In genomic region chr12:25054963-25055362, GRCm38 (mm10) we compare ENCODE assay signal across 18 mouse cellular contexts. TPM values are rescaled to one million over a fixed set of nuclear protein-coding genes. Genes with fewer than 3 reads are reported as not detected.
DNase-seq lines count a peak whose midpoint lies in the region; ATAC-seq and TF ChIP-seq lines count a peak whose summit lies in the region.
"Had no signal": no experiment of that assay in that cellular context is flagged by ENCODE, and none has a peak within 500 bp of the region (broad histone marks: within the 10 kb centered on the region; RNA-seq: fewer than 3 reads in every experiment).

No protein-coding gene starts in this region.

- H3K9me3 ChIP-seq in midbrain, embryonic 15.5 days = no peaks in the 10 kb centered on the region
- H3K9me3 ChIP-seq: embryonic facial prominence, embryonic 15.5 days; heart, embryonic 12.5 days; intestine, embryonic 15.5 days; limb, embryonic 13.5 days had no signal

- TF ChIP-seq POLR2A in kidney, adult 2 months (IDR thresholded peaks at IDR 0.05; ENCODE audit: low read depth, low read length) = no peak

- H3K4me1 ChIP-seq in kidney, adult 2 months (ENCODE audit: control insufficient read depth, insufficient read depth, low read length) = no peaks in the 10 kb centered on the region
- H3K4me1 ChIP-seq in brown adipose tissue, adult 24 weeks (ENCODE audit: control insufficient read depth, insufficient read depth, insufficient read length, low read length) = no peaks in the 10 kb centered on the region
- H3K4me1 ChIP-seq in midbrain, embryonic 15.5 days = no peaks in the 10 kb centered on the region
- H3K4me1 ChIP-seq: embryonic facial prominence, embryonic 15.5 days; intestine, embryonic 15.5 days; limb, embryonic 13.5 days had no signal

- ATAC-seq in midbrain, embryonic 15.5 days (replicated peaks) = 0 out of 2 replicates have a peak, but pooled peaks have one; percentile 32
- ATAC-seq: forebrain, embryonic 16.5 days; intestine, embryonic 15.5 days; liver, postnatal 0 days had no signal

- H3K27ac ChIP-seq in kidney, adult 2 months (ENCODE audit: insufficient read depth, low read depth, low read length) = no peak overlapping the region
- H3K27ac ChIP-seq in brown adipose tissue, adult 24 weeks (replicated peaks; ENCODE audit: low read depth, low read length) = 0 out of 2 replicates have a peak overlapping the region, but pooled peaks have one; percentile 9
- no peak overlapping the region for H3K27ac ChIP-seq in midbrain, embryonic 15.5 days
- H3K27ac ChIP-seq: embryonic facial prominence, embryonic 15.5 days; intestine, embryonic 15.5 days; limb, embryonic 13.5 days had no signal

- peaks cover 17% of the 10 kb centered on the region for H3K36me3 ChIP-seq in kidney, adult 2 months (ENCODE audit: control insufficient read depth, insufficient read depth, low read length)
- peaks cover 58% of the 10 kb centered on the region for H3K36me3 ChIP-seq in midbrain, embryonic 15.5 days (replicated peaks)

- H3K4me2 ChIP-seq in midbrain, embryonic 15.5 days = no peak overlapping the region
- H3K4me2 ChIP-seq: embryonic facial prominence, embryonic 15.5 days; heart, embryonic 12.5 days; intestine, embryonic 15.5 days; limb, embryonic 13.5 days had no signal

- no peak for TF ChIP-seq CTCF in kidney, adult 2 months (conservative IDR thresholded peaks at IDR 0.05; ENCODE audit: insufficient read depth, insufficient read length, low read depth, low read length)

- DNase-seq in kidney, adult 2 months = peak; percentile 19
- no peak for DNase-seq in kidney, adult 11 months
- DNase-seq in left cerebral cortex, adult 9 months (ENCODE audit: low spot score in 2 of 2) = no peak
- DNase-seq in adrenal gland, postnatal 4 days (ENCODE audit: low spot score in 2 of 2) = no peak
- DNase-seq in adrenal gland, postnatal 25 days = no peak
- DNase-seq: cerebellum, postnatal 36 days; gastrocnemius, postnatal 10 days; kidney, postnatal 14 days; liver, postnatal 0 days; lung, postnatal 4 days; right cerebral cortex, postnatal 14 days had no signal

- 56% methylated on average over 4 of the region's 4 CpGs for WGBS in kidney, adult 2 months
- WGBS in midbrain, embryonic 15.5 days = 55% methylated on average over 4 of the region's 4 CpGs

- no peak overlapping the region for H3K4me3 ChIP-seq in kidney, adult 2 months (ENCODE audit: insufficient read depth, low read depth, low read length)
- H3K4me3 ChIP-seq in brown adipose tissue, adult 24 weeks (ENCODE audit: insufficient read depth, low read depth, low read length) = no peak overlapping the region
- H3K4me3 ChIP-seq in midbrain, embryonic 15.5 days = no peak overlapping the region
- H3K4me3 ChIP-seq: embryonic facial prominence, embryonic 15.5 days; heart, embryonic 12.5 days; intestine, embryonic 15.5 days; limb, embryonic 13.5 days had no signal

- no peaks in the 10 kb centered on the region for H3K27me3 ChIP-seq in kidney, adult 2 months (replicated peaks; ENCODE audit: control insufficient read depth, insufficient read depth, low read length)
- H3K27me3 ChIP-seq in midbrain, embryonic 15.5 days (replicated peaks) = no peaks in the 10 kb centered on the region
- H3K27me3 ChIP-seq: embryonic facial prominence, embryonic 15.5 days; heart, embryonic 12.5 days; intestine, embryonic 15.5 days; limb, embryonic 13.5 days had no signal

- no peak overlapping the region for H3K9ac ChIP-seq in midbrain, embryonic 15.5 days
- H3K9ac ChIP-seq: embryonic facial prominence, embryonic 15.5 days; heart, embryonic 12.5 days; intestine, embryonic 15.5 days; limb, embryonic 13.5 days; liver, postnatal 0 days had no signal

RNA-seq across cellular contexts. Expression of gene Id2, which starts 42.0 kb away (rescaled TPM):
- 476 and 599 TPM in 2 replicates for polyA plus RNA-seq in kidney, adult 2 months (2012; rRNA removed)
- 40.6 and 60.6 TPM in 2 replicates for polyA plus RNA-seq in brown adipose tissue, adult 24 weeks (2012; ENCODE audit: insufficient read depth, insufficient read length, missing spikeins)
- polyA plus RNA-seq in midbrain, embryonic 15.5 days (2015; fragmentation: Nextera tagmentation; extraction: Ambion mirVana) = 138 TPM in 2 replicates
- total RNA-seq in adrenal gland, postnatal 4 days (2021) = 100 to 1,000 TPM; 463 to 511 TPM
- 520 and 569 TPM in 2 replicates for total RNA-seq in adrenal gland, postnatal 25 days (2021)
